Mouse (Mus musculus): ENCODE measurements at regions not wholly inside any gene's neighbourhood (a gene's known extent, or its start where the extent isn't known, plus 50 kb on each side); places are given as distances from the start of the nearest gene placed in this dataset.

DNA sequence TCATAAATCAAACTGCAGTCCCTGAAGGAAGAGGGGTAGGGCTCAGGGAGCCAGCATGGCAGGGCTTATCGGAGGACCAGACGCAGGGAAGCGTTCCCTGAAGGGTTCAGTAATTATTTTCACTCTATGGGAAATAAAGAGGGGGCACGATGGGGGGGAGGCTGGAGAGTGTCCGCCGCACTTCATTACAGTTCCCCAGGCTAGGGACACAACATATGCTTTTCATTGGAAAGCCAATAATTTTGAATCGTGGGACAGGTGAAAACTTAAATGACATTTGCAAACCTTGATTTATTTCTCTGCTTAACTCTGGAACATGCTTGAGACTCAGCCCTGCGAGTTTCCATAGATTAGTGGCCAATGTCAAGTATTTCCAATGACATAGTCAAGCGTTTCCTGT is 187.2 kb upstream of the Habp2 start:
- peaks cover 17% of the 10 kb centered on the region; the same call in 1 of the 2 replicates for H3K9me3 ChIP-seq (ENCODE audit: low read length)
- H3K27me3 ChIP-seq (ENCODE audit: insufficient read depth, low read length): no peaks in the 10 kb centered on the region
- no peak overlapping the region for H3K4me2 ChIP-seq (replicated peaks; ENCODE audit: low read depth, low read length)
- H3K9ac ChIP-seq (replicated peaks; ENCODE audit: low read length): no peak overlapping the region
- ATAC-seq (ENCODE audit: low FRiP score, low TSS enrichment): no peak
- no peak overlapping the region for H3K4me3 ChIP-seq (ENCODE audit: low read length)
- no peaks in the 10 kb centered on the region for H3K4me1 ChIP-seq (ENCODE audit: insufficient read depth, low read length)
- no peak overlapping the region for H3K27ac ChIP-seq (ENCODE audit: low read length)
- H3K36me3 ChIP-seq (ENCODE audit: insufficient read depth, low read length): no peaks in the 10 kb centered on the region
- WGBS: 78% methylated on average over 9 of the region's 9 CpGs

DNA sequence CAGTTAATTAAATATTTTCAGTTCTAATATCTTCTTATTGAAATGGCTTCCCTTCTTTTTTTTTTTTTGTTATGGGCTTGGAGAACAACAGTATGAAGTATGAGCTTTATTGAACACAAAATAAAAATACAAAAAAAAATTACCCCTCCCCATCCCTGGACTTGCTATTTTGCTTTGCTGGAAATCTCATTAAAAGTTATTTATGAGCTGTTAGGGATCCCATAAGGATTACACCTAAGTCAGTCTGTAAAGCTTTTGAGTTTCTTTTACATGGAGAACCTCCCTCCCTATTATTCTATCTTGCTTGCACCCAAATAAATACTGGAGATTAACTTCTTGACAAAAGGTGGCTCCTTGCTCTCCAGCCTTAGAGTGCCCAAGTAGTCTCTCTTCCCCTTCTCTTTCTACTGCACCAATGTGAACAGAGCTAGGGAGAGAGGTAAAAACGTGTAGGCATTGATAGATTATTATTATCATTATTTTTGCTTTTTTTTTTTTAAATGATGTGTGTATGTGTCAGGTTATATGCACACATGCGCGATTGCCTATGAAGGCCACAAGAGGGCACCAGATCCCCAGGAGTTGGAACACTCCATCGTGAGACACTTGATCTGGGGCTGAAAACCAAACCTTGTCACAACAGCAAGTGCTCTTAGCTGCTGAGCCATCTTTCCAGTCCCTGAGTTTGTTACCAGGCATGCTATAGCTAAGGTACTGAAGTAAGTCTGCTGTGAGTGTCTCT is 186.6 kb upstream of the Habp2 start:
- no peak overlapping the region for H3K27ac ChIP-seq (ENCODE audit: low read length)

GRCm38 (mm10) chr19:56102454-56103080 is 184.4 kb upstream of the Habp2 start:
- peaks cover 17% of the 10 kb centered on the region; the same call in 1 of the 2 replicates for H3K9me3 ChIP-seq (ENCODE audit: low read length)
- no peak overlapping the region for H3K4me3 ChIP-seq (ENCODE audit: low read length)
- H3K27me3 ChIP-seq (ENCODE audit: insufficient read depth, low read length): no peaks in the 10 kb centered on the region
- H3K36me3 ChIP-seq (ENCODE audit: insufficient read depth, low read length): no peaks in the 10 kb centered on the region
- no peak overlapping the region for H3K27ac ChIP-seq (ENCODE audit: low read length)
- no peak overlapping the region for H3K9ac ChIP-seq (replicated peaks; ENCODE audit: low read length)
- peaks cover 13% of the 10 kb centered on the region for H3K4me1 ChIP-seq (ENCODE audit: insufficient read depth, low read length)
- WGBS: 68% methylated on average over 7 of the region's 7 CpGs
- H3K4me2 ChIP-seq (replicated peaks; ENCODE audit: low read depth, low read length): no peak overlapping the region
- ATAC-seq (ENCODE audit: low FRiP score, low TSS enrichment): no peak

More for the DNA sequence above, 186.6 kb upstream of the Habp2 start:
- ATAC-seq (ENCODE audit: low FRiP score, low TSS enrichment): no peak
- H3K9ac ChIP-seq (replicated peaks; ENCODE audit: low read length): no peak overlapping the region
- H3K27me3 ChIP-seq (ENCODE audit: insufficient read depth, low read length): no peaks in the 10 kb centered on the region
- no peak overlapping the region for H3K4me3 ChIP-seq (ENCODE audit: low read length)
- peaks cover 3% of the 10 kb centered on the region for H3K4me1 ChIP-seq (ENCODE audit: insufficient read depth, low read length)
- peaks cover 17% of the 10 kb centered on the region; the same call in 1 of the 2 replicates for H3K9me3 ChIP-seq (ENCODE audit: low read length)
- 73% methylated on average over 4 of the region's 4 CpGs for WGBS
- H3K36me3 ChIP-seq (ENCODE audit: insufficient read depth, low read length): no peaks in the 10 kb centered on the region
- H3K4me2 ChIP-seq (replicated peaks; ENCODE audit: low read depth, low read length): no peak overlapping the region

GRCm38 (mm10) chr19:56105073-56105451 is 181.9 kb upstream of the Habp2 start:
- peaks cover 11% of the 10 kb centered on the region for H3K9me3 ChIP-seq (ENCODE audit: low read length)
- no peak overlapping the region for H3K27ac ChIP-seq (ENCODE audit: low read length)
- ATAC-seq (ENCODE audit: low FRiP score, low TSS enrichment): no peak
- no peak overlapping the region for H3K9ac ChIP-seq (replicated peaks; ENCODE audit: low read length)
- H3K4me3 ChIP-seq (ENCODE audit: low read length): no peak overlapping the region
- peaks cover 13% of the 10 kb centered on the region for H3K4me1 ChIP-seq (ENCODE audit: insufficient read depth, low read length)
- no peaks in the 10 kb centered on the region for H3K36me3 ChIP-seq (ENCODE audit: insufficient read depth, low read length)
- H3K4me2 ChIP-seq (replicated peaks; ENCODE audit: low read depth, low read length): peak overlapping the region; percentile 36; the same call in 1 of the 2 replicates
- WGBS: 25% methylated on average over 4 of the region's 4 CpGs
- H3K27me3 ChIP-seq (ENCODE audit: insufficient read depth, low read length): no peaks in the 10 kb centered on the region

GRCm38 (mm10) chr19:56105452-56106091 is 181.4 kb upstream of the Habp2 start:
- no peak overlapping the region for H3K4me3 ChIP-seq (ENCODE audit: low read length)
- H3K27ac ChIP-seq (ENCODE audit: low read length): no peak overlapping the region
- peaks cover 13% of the 10 kb centered on the region for H3K4me1 ChIP-seq (ENCODE audit: insufficient read depth, low read length)
- H3K9ac ChIP-seq (replicated peaks; ENCODE audit: low read length): no peak overlapping the region
- H3K9me3 ChIP-seq (ENCODE audit: low read length): peaks cover 8% of the 10 kb centered on the region
- ATAC-seq (ENCODE audit: low FRiP score, low TSS enrichment): peak; percentile 80
- H3K27me3 ChIP-seq (ENCODE audit: insufficient read depth, low read length): no peaks in the 10 kb centered on the region
- peak overlapping the region; percentile 36 for H3K4me2 ChIP-seq (replicated peaks; ENCODE audit: low read depth, low read length)
- 20% methylated on average over 23 of the region's 23 CpGs for WGBS
- H3K36me3 ChIP-seq (ENCODE audit: insufficient read depth, low read length): no peaks in the 10 kb centered on the region

DNA sequence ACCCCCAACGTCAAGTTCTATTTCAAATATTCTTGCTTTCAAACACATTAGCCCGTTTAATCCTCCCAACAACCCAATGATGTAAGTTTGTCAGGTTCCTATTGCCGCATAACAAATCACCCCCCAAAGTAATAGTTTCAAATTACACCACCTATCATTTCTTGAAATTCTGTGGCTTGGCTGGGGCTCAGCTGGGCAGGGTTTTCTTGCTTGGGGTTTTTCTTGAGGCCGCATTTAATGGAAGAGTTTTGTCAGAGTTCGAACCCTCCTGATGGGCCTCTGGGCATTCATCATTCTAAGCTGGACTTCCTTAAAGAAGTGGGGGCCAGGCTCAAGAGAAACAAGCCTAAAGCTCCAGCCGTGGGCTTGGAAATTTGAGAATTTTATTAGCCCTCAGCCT is 178.1 kb upstream of the Habp2 start:
- H3K4me3 ChIP-seq (ENCODE audit: low read length): no peak overlapping the region
- no peak overlapping the region for H3K9ac ChIP-seq (replicated peaks; ENCODE audit: low read length)
- no peak overlapping the region for H3K27ac ChIP-seq (ENCODE audit: low read length)
- H3K9me3 ChIP-seq (ENCODE audit: low read length): peaks cover 7% of the 10 kb centered on the region
- no peaks in the 10 kb centered on the region for H3K27me3 ChIP-seq (ENCODE audit: insufficient read depth, low read length)
- no peak overlapping the region for H3K4me2 ChIP-seq (replicated peaks; ENCODE audit: low read depth, low read length)
- H3K36me3 ChIP-seq (ENCODE audit: insufficient read depth, low read length): no peaks in the 10 kb centered on the region
- WGBS: 63% methylated on average over 6 of the region's 6 CpGs
- peaks cover 13% of the 10 kb centered on the region for H3K4me1 ChIP-seq (ENCODE audit: insufficient read depth, low read length)
- no peak for ATAC-seq (ENCODE audit: low FRiP score, low TSS enrichment)

DNA sequence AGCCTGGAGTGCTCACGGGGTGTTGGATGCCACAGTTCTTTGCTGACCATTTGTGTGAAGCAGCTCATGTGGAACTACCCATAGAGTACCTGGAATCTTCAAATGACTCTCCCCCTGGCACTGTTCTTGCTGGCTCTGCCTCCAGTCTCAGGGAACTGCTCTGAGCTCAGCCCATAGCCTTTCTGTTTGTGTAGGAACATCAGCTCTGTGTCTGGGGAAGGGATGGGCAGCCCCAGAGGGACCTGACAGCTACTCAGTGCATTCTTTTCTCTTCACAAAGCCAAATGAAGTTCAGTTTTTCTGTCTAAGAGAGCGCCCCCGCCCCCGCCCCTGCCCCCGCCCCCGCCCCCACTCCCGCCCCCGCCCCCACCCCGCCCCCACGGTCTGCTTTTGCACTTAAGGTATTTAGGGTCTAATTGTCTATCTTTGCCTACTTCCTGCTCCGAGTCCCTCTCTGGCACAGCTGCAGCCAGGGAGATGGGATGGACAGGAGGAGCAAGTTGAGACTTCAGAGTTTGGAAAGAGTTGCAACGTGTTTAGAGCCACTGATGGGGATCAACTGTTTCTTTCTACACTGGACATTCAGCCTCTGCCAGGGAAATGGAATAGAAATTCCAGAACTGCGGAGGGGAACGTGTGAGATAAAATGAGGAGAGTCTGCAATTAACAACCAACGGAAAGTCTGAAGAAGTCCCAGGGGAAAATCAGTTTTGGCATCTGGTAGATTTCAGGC is 171.2 kb upstream of the Habp2 start:
- H3K9me3 ChIP-seq (ENCODE audit: low read length): 0 out of 2 replicates have a peak, but pooled peaks cover 6% of the 10 kb centered on the region
- no peak overlapping the region for H3K9ac ChIP-seq (replicated peaks; ENCODE audit: low read length)
- no peak overlapping the region for H3K4me3 ChIP-seq (ENCODE audit: low read length)
- no peaks in the 10 kb centered on the region for H3K27me3 ChIP-seq (ENCODE audit: insufficient read depth, low read length)
- peak overlapping the region; percentile 21 for H3K4me2 ChIP-seq (replicated peaks; ENCODE audit: low read depth, low read length)
- H3K4me1 ChIP-seq (ENCODE audit: insufficient read depth, low read length): peaks cover 12% of the 10 kb centered on the region; the same call in 1 of the 2 replicates
- 8% methylated on average over 11 of the region's 15 CpGs for whole genome bisulfite sequencing
- 0 out of 2 replicates have a peak, but pooled peaks have one; percentile 27 for ATAC-seq (ENCODE audit: low FRiP score, low TSS enrichment)
- H3K36me3 ChIP-seq (ENCODE audit: insufficient read depth, low read length): no peaks in the 10 kb centered on the region
- H3K27ac ChIP-seq (ENCODE audit: low read length): 0 out of 2 replicates have a peak overlapping the region, but pooled peaks have one; percentile 21

DNA sequence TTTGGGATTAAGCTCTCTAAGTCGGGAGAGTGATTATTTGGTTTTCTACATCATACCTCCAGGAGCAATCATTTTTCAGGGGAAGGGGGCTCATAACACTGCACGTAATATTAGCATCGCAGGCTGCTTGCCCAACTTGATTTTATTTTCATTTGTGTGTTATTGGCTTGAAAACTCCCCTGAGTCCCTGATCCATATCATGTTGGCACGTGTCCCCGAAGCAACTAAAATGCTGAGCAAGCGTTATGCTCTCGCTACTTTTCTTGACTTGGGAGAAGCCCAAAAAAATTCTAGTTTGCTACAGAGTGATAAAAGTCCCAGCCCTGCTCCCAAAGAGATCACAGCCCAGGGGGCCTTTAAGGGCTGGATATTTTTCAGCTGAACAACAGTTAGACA is 170.7 kb upstream of the Habp2 start:
- Histone ChIP-seq H3K9ac (replicated peaks; ENCODE audit: low read length) (no peak overlapping the region), H3K27me3 (ENCODE audit: insufficient read depth, low read length) (no peaks in the 10 kb centered on the region), H3K36me3 (ENCODE audit: insufficient read depth, low read length) (no peaks in the 10 kb centered on the region), H3K4me2 (replicated peaks; ENCODE audit: low read depth, low read length) (no peak overlapping the region), H3K27ac (ENCODE audit: low read length) (0 out of 2 replicates have a peak overlapping the region, but pooled peaks have one; percentile 21), H3K4me1 (ENCODE audit: insufficient read depth, low read length) (peaks cover 12% of the 10 kb centered on the region; the same call in 1 of the 2 replicates), H3K4me3 (ENCODE audit: low read length) (no peak overlapping the region), H3K9me3 (ENCODE audit: low read length) (peaks cover 9% of the 10 kb centered on the region; the same call in 1 of the 2 replicates)
- no peak for ATAC-seq (ENCODE audit: low FRiP score, low TSS enrichment)
- 41% methylated on average over 7 of the region's 7 CpGs for WGBS

- Histone ChIP-seq H3K4me3 (ENCODE audit: low read length) (no peak overlapping the region), H3K4me2 (replicated peaks; ENCODE audit: low read depth, low read length) (no peak overlapping the region), H3K36me3 (ENCODE audit: insufficient read depth, low read length) (no peaks in the 10 kb centered on the region), H3K4me1 (ENCODE audit: insufficient read depth, low read length) (peaks cover 9% of the 10 kb centered on the region; the same call in 1 of the 2 replicates), H3K9ac (replicated peaks; ENCODE audit: low read length) (no peak overlapping the region), H3K27me3 (ENCODE audit: insufficient read depth, low read length) (no peaks in the 10 kb centered on the region), H3K27ac (ENCODE audit: low read length) (no peak overlapping the region), H3K9me3 (ENCODE audit: low read length) (peaks cover 14% of the 10 kb centered on the region; the same call in 1 of the 2 replicates)
- 89% methylated on average over 7 of the region's 7 CpGs for WGBS
- no peak for ATAC-seq (ENCODE audit: low FRiP score, low TSS enrichment)
These were observed 166.2 kb upstream of the Habp2 start for GRCm38 (mm10) chr19:56120723-56121122.
